Mouse (Mus musculus): ENCODE measurements around the gene Tsfm. TPM values are rescaled to one million over a fixed set of nuclear protein-coding genes. Genes with fewer than 3 reads are reported as not detected.

Tsfm gene
- polyA plus RNA-seq, 1 experiment from 2014 or later = 71.6 TPM

GRCm38 (mm10) chr10:127036273-127036672 is 5.6 kb upstream of the Tsfm start:
- ATAC-seq (ENCODE audit: low read depth) = no peak
- H3K27ac ChIP-seq (ENCODE audit: low read length) = no peak overlapping the region
- H3K9me3 ChIP-seq (ENCODE audit: control insufficient read depth, low read length) = no peaks in the 10 kb centered on the region
- H3K36me3 ChIP-seq (ENCODE audit: control insufficient read depth, insufficient read depth, low read length) = no peaks in the 10 kb centered on the region
- H3K4me1 ChIP-seq (replicated peaks; ENCODE audit: control insufficient read depth, insufficient read depth, low read length) = 0 out of 2 replicates have a peak, but pooled peaks cover 2% of the 10 kb centered on the region
- 74% methylated on average over 12 of the region's 12 CpGs for WGBS
- no peaks in the 10 kb centered on the region; the same call in 1 of the 2 replicates for H3K27me3 ChIP-seq (ENCODE audit: control insufficient read depth, insufficient read depth, low read depth, low read length)
- no peak overlapping the region for H3K4me2 ChIP-seq (ENCODE audit: low read depth, low read length)
- no peak overlapping the region for H3K4me3 ChIP-seq (ENCODE audit: low read length)
- H3K9ac ChIP-seq (ENCODE audit: low read length) = no peak overlapping the region

DNA sequence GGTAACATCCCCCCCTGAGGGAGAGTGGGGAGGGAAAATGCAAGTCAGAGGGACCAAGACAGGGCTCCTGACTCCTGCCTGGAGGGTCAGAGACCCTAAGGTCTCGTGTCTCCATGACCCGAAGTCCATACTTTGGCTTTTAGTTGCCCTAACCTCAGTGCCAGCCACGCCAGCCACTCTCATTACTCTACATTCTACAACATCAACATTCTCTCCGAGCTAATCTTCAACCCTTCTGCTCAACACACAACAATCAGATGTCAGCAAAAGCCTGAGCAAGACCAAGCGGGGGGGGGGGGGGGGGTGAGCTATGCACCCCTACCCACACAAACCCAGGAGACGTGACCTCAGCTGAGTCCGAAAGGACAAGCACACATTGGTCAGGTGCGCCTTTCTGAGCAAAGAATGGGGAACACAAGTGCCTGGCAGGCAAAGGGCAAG is 2.7 kb upstream of the Tsfm start:
- no peak overlapping the region for H3K9ac ChIP-seq (ENCODE audit: low read length)
- H3K27ac ChIP-seq (ENCODE audit: low read length) = no peak overlapping the region
- ATAC-seq (ENCODE audit: low read depth) = no peak
- no peak overlapping the region for H3K4me3 ChIP-seq (ENCODE audit: low read length)
- peaks cover 3% of the 10 kb centered on the region; the same call in 1 of the 2 replicates for H3K36me3 ChIP-seq (ENCODE audit: control insufficient read depth, insufficient read depth, low read length)
- WGBS = 75% methylated on average over 8 of the region's 8 CpGs
- no peak overlapping the region for H3K4me2 ChIP-seq (ENCODE audit: low read depth, low read length)
- H3K9me3 ChIP-seq (ENCODE audit: control insufficient read depth, low read length) = no peaks in the 10 kb centered on the region
- H3K27me3 ChIP-seq (ENCODE audit: control insufficient read depth, insufficient read depth, low read depth, low read length) = no peaks in the 10 kb centered on the region; the same call in 1 of the 2 replicates
- H3K4me1 ChIP-seq (replicated peaks; ENCODE audit: control insufficient read depth, insufficient read depth, low read length) = no peaks in the 10 kb centered on the region; the same call in 1 of the 2 replicates

GRCm38 (mm10) chr10:127018422-127018821 is 12.2 kb downstream of the Tsfm start:
- Histone ChIP-seq H3K27me3 (ENCODE audit: control insufficient read depth, insufficient read depth, low read depth, low read length) (no peaks in the 10 kb centered on the region), H3K27ac (ENCODE audit: low read length) (no peak overlapping the region), H3K36me3 (ENCODE audit: control insufficient read depth, insufficient read depth, low read length) (peaks cover 6% of the 10 kb centered on the region), H3K4me3 (ENCODE audit: low read length) (no peak overlapping the region), H3K4me2 (ENCODE audit: low read depth, low read length) (no peak overlapping the region), H3K9ac (ENCODE audit: low read length) (no peak overlapping the region), H3K4me1 (replicated peaks; ENCODE audit: control insufficient read depth, insufficient read depth, low read length) (no peaks in the 10 kb centered on the region), H3K9me3 (ENCODE audit: control insufficient read depth, low read length) (no peaks in the 10 kb centered on the region)
- WGBS = 76% methylated on average over 16 of the region's 16 CpGs
- no peak for ATAC-seq (ENCODE audit: low read depth)

DNA sequence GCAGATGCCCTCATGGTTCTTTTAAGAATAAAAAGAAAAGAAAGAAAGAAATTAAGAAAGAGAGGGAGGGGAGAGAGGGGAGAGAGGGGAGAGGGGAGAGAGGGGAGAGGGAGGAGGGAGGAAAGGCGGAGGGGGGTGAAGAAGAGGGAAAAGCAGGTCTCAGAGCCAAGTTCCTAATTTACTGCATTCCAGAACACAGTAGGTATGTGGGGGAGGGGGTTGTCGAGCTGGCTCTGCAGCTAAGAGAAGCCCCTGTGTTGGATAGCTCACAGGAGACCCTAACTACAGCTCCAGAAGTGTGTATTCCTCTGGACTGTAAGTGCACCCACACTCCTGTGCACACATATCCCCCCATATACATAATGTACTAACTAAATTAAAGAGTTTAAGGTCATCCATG is 13.6 kb downstream of the Tsfm start:
- Histone ChIP-seq H3K4me2 (ENCODE audit: low read depth, low read length) (no peak overlapping the region), H3K27me3 (ENCODE audit: control insufficient read depth, insufficient read depth, low read depth, low read length) (no peaks in the 10 kb centered on the region), H3K4me3 (ENCODE audit: low read length) (no peak overlapping the region), H3K9ac (ENCODE audit: low read length) (no peak overlapping the region), H3K9me3 (ENCODE audit: control insufficient read depth, low read length) (no peaks in the 10 kb centered on the region), H3K27ac (ENCODE audit: low read length) (no peak overlapping the region), H3K36me3 (ENCODE audit: control insufficient read depth, insufficient read depth, low read length) (0 out of 2 replicates have a peak, but pooled peaks cover 3% of the 10 kb centered on the region), H3K4me1 (replicated peaks; ENCODE audit: control insufficient read depth, insufficient read depth, low read length) (no peaks in the 10 kb centered on the region)
- WGBS = 18% methylated on average over 2 of the region's 2 CpGs
- ATAC-seq (ENCODE audit: low read depth) = no peak

- H3K27ac ChIP-seq (ENCODE audit: low read length) = no peak overlapping the region
Measured at GRCm38 (mm10) chr10:127016488-127016887, 14.2 kb downstream of the Tsfm start.

DNA sequence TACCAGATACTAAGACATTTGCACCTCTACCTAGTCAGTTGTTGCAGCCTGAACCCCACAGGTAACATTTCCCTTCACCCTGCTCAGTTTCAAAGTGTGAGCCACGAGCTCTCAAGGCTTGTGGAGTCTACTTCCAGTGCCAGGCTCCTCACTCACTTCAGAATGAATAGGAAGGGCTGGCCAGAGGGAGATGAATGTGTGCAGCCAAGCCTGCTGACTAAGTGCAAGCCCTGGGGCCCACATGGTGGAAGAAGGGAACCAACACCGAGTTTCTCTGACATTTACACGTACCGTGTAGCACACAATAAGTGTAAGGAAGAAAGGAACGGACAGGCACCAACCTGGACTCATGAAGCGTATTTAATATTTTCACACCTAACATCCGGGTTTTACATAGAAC is 26.8 kb downstream of the Tsfm start:
- WGBS = 80% methylated on average over 7 of the region's 7 CpGs
- no peak for ATAC-seq (ENCODE audit: low read depth)
- H3K9me3 ChIP-seq (ENCODE audit: control insufficient read depth, low read length) = no peaks in the 10 kb centered on the region
- peaks cover 5% of the 10 kb centered on the region; the same call in 1 of the 2 replicates for H3K36me3 ChIP-seq (ENCODE audit: control insufficient read depth, insufficient read depth, low read length)
- H3K27ac ChIP-seq (ENCODE audit: low read length) = no peak overlapping the region
- H3K4me1 ChIP-seq (replicated peaks; ENCODE audit: control insufficient read depth, insufficient read depth, low read length) = no peaks in the 10 kb centered on the region
- H3K9ac ChIP-seq (ENCODE audit: low read length) = no peak overlapping the region
- no peak overlapping the region for H3K4me3 ChIP-seq (ENCODE audit: low read length)
- H3K27me3 ChIP-seq (ENCODE audit: control insufficient read depth, insufficient read depth, low read depth, low read length) = no peaks in the 10 kb centered on the region
- no peak overlapping the region for H3K4me2 ChIP-seq (ENCODE audit: low read depth, low read length)

More at GRCm38 (mm10) chr10:127016488-127016887, 14.2 kb downstream of the Tsfm start:
- no peaks in the 10 kb centered on the region for H3K27me3 ChIP-seq (ENCODE audit: control insufficient read depth, insufficient read depth, low read depth, low read length)
- H3K36me3 ChIP-seq (ENCODE audit: control insufficient read depth, insufficient read depth, low read length) = no peaks in the 10 kb centered on the region
- no peak for ATAC-seq (ENCODE audit: low read depth)
- no peak overlapping the region for H3K4me2 ChIP-seq (ENCODE audit: low read depth, low read length)
- H3K4me1 ChIP-seq (replicated peaks; ENCODE audit: control insufficient read depth, insufficient read depth, low read length) = no peaks in the 10 kb centered on the region
- no peak overlapping the region for H3K4me3 ChIP-seq (ENCODE audit: low read length)
- WGBS = 46% methylated on average over 5 of the region's 5 CpGs
- H3K9ac ChIP-seq (ENCODE audit: low read length) = no peak overlapping the region
- no peaks in the 10 kb centered on the region for H3K9me3 ChIP-seq (ENCODE audit: control insufficient read depth, low read length)

GRCm38 (mm10) chr10:127003334-127003733 is 27.3 kb downstream of the Tsfm start:
- H3K27ac ChIP-seq (ENCODE audit: low read length) = no peak overlapping the region

DNA sequence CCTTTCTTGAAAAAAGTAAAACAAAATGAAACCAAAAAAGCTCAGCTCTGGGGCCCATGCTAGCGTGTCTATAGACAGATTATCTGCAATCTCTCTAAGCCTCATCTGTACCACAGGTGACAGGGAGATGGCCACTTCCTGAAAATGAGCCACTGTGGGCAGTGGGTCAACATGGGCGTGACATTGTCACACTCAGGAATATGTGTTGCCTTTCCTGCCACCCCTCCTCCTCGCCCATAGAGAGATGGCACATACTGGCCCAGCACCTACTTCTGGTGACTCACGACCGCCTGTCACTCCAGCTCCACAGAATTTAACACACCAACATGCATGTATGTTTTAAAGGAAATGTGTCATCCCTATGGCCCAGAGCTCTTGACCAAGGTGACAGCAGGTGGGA is 27.9 kb downstream of the Tsfm start:
- Histone ChIP-seq H3K4me3 (ENCODE audit: low read length) (no peak overlapping the region), H3K9me3 (ENCODE audit: control insufficient read depth, low read length) (no peaks in the 10 kb centered on the region), H3K4me1 (replicated peaks; ENCODE audit: control insufficient read depth, insufficient read depth, low read length) (no peaks in the 10 kb centered on the region), H3K4me2 (ENCODE audit: low read depth, low read length) (no peak overlapping the region), H3K27me3 (ENCODE audit: control insufficient read depth, insufficient read depth, low read depth, low read length) (no peaks in the 10 kb centered on the region), H3K27ac (ENCODE audit: low read length) (no peak overlapping the region), H3K36me3 (ENCODE audit: control insufficient read depth, insufficient read depth, low read length) (peaks cover 13% of the 10 kb centered on the region), H3K9ac (ENCODE audit: low read length) (no peak overlapping the region)
- ATAC-seq (ENCODE audit: low read depth) = no peak
- WGBS = 80% methylated on average over 5 of the region's 5 CpGs

More at GRCm38 (mm10) chr10:127003334-127003733, 27.3 kb downstream of the Tsfm start:
- Histone ChIP-seq H3K4me1 (replicated peaks; ENCODE audit: control insufficient read depth, insufficient read depth, low read length) (no peaks in the 10 kb centered on the region), H3K9ac (ENCODE audit: low read length) (no peak overlapping the region), H3K4me2 (ENCODE audit: low read depth, low read length) (no peak overlapping the region), H3K4me3 (ENCODE audit: low read length) (no peak overlapping the region), H3K9me3 (ENCODE audit: control insufficient read depth, low read length) (no peaks in the 10 kb centered on the region), H3K27me3 (ENCODE audit: control insufficient read depth, insufficient read depth, low read depth, low read length) (no peaks in the 10 kb centered on the region), H3K36me3 (ENCODE audit: control insufficient read depth, insufficient read depth, low read length) (peaks cover 8% of the 10 kb centered on the region)
- ATAC-seq (ENCODE audit: low read depth) = no peak
- 81% methylated on average over 8 of the region's 8 CpGs for WGBS

GRCm38 (mm10) chr10:127002056-127002455 is 28.6 kb downstream of the Tsfm start:
- H3K27ac ChIP-seq (ENCODE audit: low read length) = no peak overlapping the region
- H3K36me3 ChIP-seq (ENCODE audit: control insufficient read depth, insufficient read depth, low read length) = peaks cover 20% of the 10 kb centered on the region
- no peak overlapping the region for H3K9ac ChIP-seq (ENCODE audit: low read length)
- H3K4me1 ChIP-seq (replicated peaks; ENCODE audit: control insufficient read depth, insufficient read depth, low read length) = no peaks in the 10 kb centered on the region
- WGBS = 83% methylated on average over 1 of the region's 1 CpGs
- H3K27me3 ChIP-seq (ENCODE audit: control insufficient read depth, insufficient read depth, low read depth, low read length) = no peaks in the 10 kb centered on the region
- ATAC-seq (ENCODE audit: low read depth) = no peak
- no peak overlapping the region for H3K4me3 ChIP-seq (ENCODE audit: low read length)
- H3K4me2 ChIP-seq (ENCODE audit: low read depth, low read length) = no peak overlapping the region
- H3K9me3 ChIP-seq (ENCODE audit: control insufficient read depth, low read length) = no peaks in the 10 kb centered on the region

GRCm38 (mm10) chr10:127001297-127001696 is 29.3 kb downstream of the Tsfm start:
- Histone ChIP-seq H3K27me3 (ENCODE audit: control insufficient read depth, insufficient read depth, low read depth, low read length) (no peaks in the 10 kb centered on the region), H3K4me1 (replicated peaks; ENCODE audit: control insufficient read depth, insufficient read depth, low read length) (no peaks in the 10 kb centered on the region), H3K9ac (ENCODE audit: low read length) (no peak overlapping the region), H3K27ac (ENCODE audit: low read length) (no peak overlapping the region), H3K36me3 (ENCODE audit: control insufficient read depth, insufficient read depth, low read length) (peaks cover 20% of the 10 kb centered on the region), H3K4me2 (ENCODE audit: low read depth, low read length) (no peak overlapping the region), H3K9me3 (ENCODE audit: control insufficient read depth, low read length) (no peaks in the 10 kb centered on the region), H3K4me3 (ENCODE audit: low read length) (no peak overlapping the region)
- 72% methylated on average over 9 of the region's 9 CpGs for WGBS
- no peak for ATAC-seq (ENCODE audit: low read depth)
